19 mouse cellular contexts compared by ENCODE assay signal in the genomic region with DNA sequence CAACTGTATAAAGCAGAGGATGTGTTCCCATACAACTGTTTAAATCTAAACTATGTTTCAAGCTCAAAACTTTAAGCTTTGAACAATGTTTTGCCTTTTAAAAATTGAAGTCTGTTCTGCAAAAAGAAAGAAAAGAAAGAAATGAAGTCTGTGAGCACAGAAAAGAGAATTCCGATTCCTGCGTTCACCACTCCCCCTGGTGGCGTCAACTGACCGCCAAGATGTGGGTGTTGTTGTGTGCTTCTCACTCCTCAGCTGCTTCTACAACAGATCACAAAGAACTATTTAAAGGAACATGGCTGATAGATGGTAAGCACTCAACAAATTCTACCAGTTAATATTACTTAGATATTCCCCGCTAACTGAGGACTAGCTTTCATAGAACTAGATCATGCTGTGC. TPM values are rescaled to one million over a fixed set of nuclear protein-coding genes. Genes with fewer than 3 reads are reported as not detected.
DNase-seq lines count a peak whose midpoint lies in the region; ATAC-seq and TF ChIP-seq lines count a peak whose summit lies in the region.
"Had no signal": no experiment of that assay in that cellular context is flagged by ENCODE, and none has a peak within 500 bp of the region (broad histone marks: within the 10 kb centered on the region; RNA-seq: fewer than 3 reads in every experiment).

No protein-coding gene starts in this region.

- H3K36me3 ChIP-seq in intestine, postnatal 0 days (ENCODE audit: control insufficient read depth, insufficient read depth) = peaks cover 52% of the 10 kb centered on the region
- peaks cover 79% of the 10 kb centered on the region for H3K36me3 ChIP-seq in intestine, embryonic 16.5 days (ENCODE audit: control insufficient read depth, insufficient read depth, low read length)
- H3K36me3 ChIP-seq in lung, embryonic 14.5 days (ENCODE audit: insufficient read depth) = peaks cover 77% of the 10 kb centered on the region
- peaks cover 42% of the 10 kb centered on the region for H3K36me3 ChIP-seq in stomach, postnatal 0 days (ENCODE audit: control insufficient read depth, insufficient read depth, low read length)
- peaks cover 79% of the 10 kb centered on the region for H3K36me3 ChIP-seq in kidney, embryonic 14.5 days (ENCODE audit: control insufficient read depth, insufficient read depth, low read length)

- no peak for DNase-seq in lung, embryonic 14.5 days
- DNase-seq in lung, adult 2 months = no peak
- DNase-seq in R1 (ENCODE audit: low read depth, low spot score) = peak; percentile 49
- no peak for DNase-seq in stomach, postnatal 0 days (ENCODE audit: low spot score)
- DNase-seq in cerebellum, postnatal 4 days (ENCODE audit: low spot score in 2 of 2) = no peak
- DNase-seq: adrenal gland, adult 2 months; adrenal gland, postnatal 25 days; cerebellum, adult 2 months; cerebellum, postnatal 10 days; gastrocnemius, postnatal 36 days; heart, adult 11 months; heart, postnatal 10 days had no signal

- no peak overlapping the region for H3K9ac ChIP-seq in intestine, postnatal 0 days (ENCODE audit: low read depth, low read length)
- H3K9ac ChIP-seq in intestine, embryonic 16.5 days (ENCODE audit: low read depth, low read length) = no peak overlapping the region
- no peak overlapping the region for H3K9ac ChIP-seq in lung, embryonic 14.5 days
- no peak overlapping the region for H3K9ac ChIP-seq in stomach, postnatal 0 days (ENCODE audit: low read length)
- H3K9ac ChIP-seq in kidney, embryonic 14.5 days (ENCODE audit: low read depth, low read length) = no peak overlapping the region
- H3K9ac ChIP-seq: embryonic facial prominence, embryonic 12.5 days; forebrain, embryonic 15.5 days; heart, embryonic 13.5 days; hindbrain, embryonic 14.5 days had no signal

- no peaks in the 10 kb centered on the region for H3K27me3 ChIP-seq in intestine, postnatal 0 days (replicated peaks; ENCODE audit: control insufficient read depth, insufficient read depth, low read length)
- no peaks in the 10 kb centered on the region for H3K27me3 ChIP-seq in intestine, embryonic 16.5 days (replicated peaks; ENCODE audit: control insufficient read depth, insufficient read depth, low read length)
- H3K27me3 ChIP-seq in lung, embryonic 14.5 days (ENCODE audit: insufficient read depth, low read length) = no peaks in the 10 kb centered on the region
- no peaks in the 10 kb centered on the region for H3K27me3 ChIP-seq in stomach, postnatal 0 days (ENCODE audit: control insufficient read depth, insufficient read depth, low read length)
- no peaks in the 10 kb centered on the region for H3K27me3 ChIP-seq in kidney, embryonic 14.5 days (ENCODE audit: control insufficient read depth, insufficient read depth, low read length)
- H3K27me3 ChIP-seq: embryonic facial prominence, embryonic 12.5 days; forebrain, embryonic 15.5 days; heart, embryonic 13.5 days had no signal

- no peaks in the 10 kb centered on the region for H3K4me1 ChIP-seq in intestine, postnatal 0 days (replicated peaks; ENCODE audit: control insufficient read depth, insufficient read depth, low read length)
- peaks cover 5% of the 10 kb centered on the region for H3K4me1 ChIP-seq in intestine, embryonic 16.5 days (ENCODE audit: control insufficient read depth, insufficient read depth, low read length)
- H3K4me1 ChIP-seq in lung, embryonic 14.5 days (ENCODE audit: insufficient read depth) = no peaks in the 10 kb centered on the region
- H3K4me1 ChIP-seq in lung, adult 2 months (ENCODE audit: control insufficient read depth, insufficient read depth, low read length) = no peaks in the 10 kb centered on the region
- no peaks in the 10 kb centered on the region for H3K4me1 ChIP-seq in stomach, postnatal 0 days (replicated peaks; ENCODE audit: control insufficient read depth, insufficient read depth)
- no peaks in the 10 kb centered on the region for H3K4me1 ChIP-seq in kidney, embryonic 14.5 days (ENCODE audit: control insufficient read depth, insufficient read depth, low read length)
- H3K4me1 ChIP-seq: embryonic facial prominence, embryonic 12.5 days had no signal

- no peak for TF ChIP-seq EP300 in stomach, postnatal 0 days (optimal IDR thresholded peaks at IDR 0.05)

- no peak for TF ChIP-seq POLR2A in lung, adult 2 months (IDR thresholded peaks at IDR 0.05; ENCODE audit: borderline replicate concordance, extremely low read depth, low read depth, low read length)

- peaks cover 38% of the 10 kb centered on the region for H3K9me3 ChIP-seq in intestine, postnatal 0 days (ENCODE audit: control insufficient read depth)
- H3K9me3 ChIP-seq in intestine, embryonic 16.5 days (ENCODE audit: control insufficient read depth, low read length) = peaks cover 68% of the 10 kb centered on the region
- H3K9me3 ChIP-seq in lung, embryonic 14.5 days (ENCODE audit: low read depth, low read length) = peaks cover 82% of the 10 kb centered on the region
- H3K9me3 ChIP-seq in stomach, postnatal 0 days (ENCODE audit: control insufficient read depth, low read length) = peaks cover 10% of the 10 kb centered on the region; the same call in 1 of the 2 replicates
- peaks cover 89% of the 10 kb centered on the region for H3K9me3 ChIP-seq in kidney, embryonic 14.5 days (ENCODE audit: control insufficient read depth, low read length)

- no peak overlapping the region for H3K4me2 ChIP-seq in intestine, postnatal 0 days (replicated peaks; ENCODE audit: low read depth)
- H3K4me2 ChIP-seq in intestine, embryonic 16.5 days (ENCODE audit: low read depth, low read length) = no peak overlapping the region
- H3K4me2 ChIP-seq in lung, embryonic 14.5 days = no peak overlapping the region
- H3K4me2 ChIP-seq in stomach, postnatal 0 days (replicated peaks; ENCODE audit: low read depth) = no peak overlapping the region
- H3K4me2 ChIP-seq in kidney, embryonic 14.5 days (replicated peaks; ENCODE audit: low read depth, low read length) = no peak overlapping the region
- H3K4me2 ChIP-seq: embryonic facial prominence, embryonic 12.5 days; forebrain, embryonic 15.5 days; heart, embryonic 13.5 days; hindbrain, embryonic 14.5 days had no signal

- TF ChIP-seq CTCF in intestine, postnatal 0 days (IDR thresholded peaks at IDR 0.05; ENCODE audit: low read depth) = 0 out of 2 replicates have a peak, but pooled peaks have one; percentile 4
- 0 out of 2 replicates have a peak, but pooled peaks have one; percentile 14 for TF ChIP-seq CTCF in lung, embryonic 14.5 days (IDR thresholded peaks at IDR 0.05; ENCODE audit: low read depth)
- no peak for TF ChIP-seq CTCF in lung, adult 2 months (IDR thresholded peaks at IDR 0.05; ENCODE audit: insufficient read depth, low read length)
- TF ChIP-seq CTCF in stomach, postnatal 0 days (IDR thresholded peaks at IDR 0.05; ENCODE audit: low read depth) = peak; percentile 8; the same call in 1 of the 2 replicates

- ATAC-seq in intestine, postnatal 0 days = no peak
- ATAC-seq in intestine, embryonic 16.5 days = no peak
- ATAC-seq in lung, embryonic 14.5 days (ENCODE audit: insufficient read depth) = no peak
- no peak for ATAC-seq in stomach, postnatal 0 days (ENCODE audit: low FRiP score, low TSS enrichment)
- no peak for ATAC-seq in kidney, embryonic 14.5 days (ENCODE audit: low FRiP score, low TSS enrichment)
- ATAC-seq: forebrain, embryonic 15.5 days had no signal

- H3K4me3 ChIP-seq in intestine, postnatal 0 days (ENCODE audit: low read depth, low read length) = no peak overlapping the region
- no peak overlapping the region for H3K4me3 ChIP-seq in intestine, embryonic 16.5 days (ENCODE audit: low read length)
- H3K4me3 ChIP-seq in lung, embryonic 14.5 days (ENCODE audit: low read depth, low read length) = no peak overlapping the region
- H3K4me3 ChIP-seq in lung, adult 2 months (replicated peaks; ENCODE audit: extremely low read depth, low read depth, low read length) = no peak overlapping the region
- no peak overlapping the region for H3K4me3 ChIP-seq in stomach, postnatal 0 days (ENCODE audit: low read depth, low read length)
- no peak overlapping the region for H3K4me3 ChIP-seq in kidney, embryonic 14.5 days (ENCODE audit: low read length)
- H3K4me3 ChIP-seq: embryonic facial prominence, embryonic 12.5 days; forebrain, embryonic 15.5 days; heart, embryonic 13.5 days had no signal

- peak overlapping the region; percentile 11; the same call in 1 of the 2 replicates for H3K27ac ChIP-seq in intestine, postnatal 0 days (ENCODE audit: low read depth, low read length)
- H3K27ac ChIP-seq in intestine, embryonic 16.5 days (ENCODE audit: low read length) = no peak overlapping the region
- no peak overlapping the region for H3K27ac ChIP-seq in lung, embryonic 14.5 days (ENCODE audit: low read depth)
- H3K27ac ChIP-seq in stomach, postnatal 0 days (replicated peaks) = no peak overlapping the region
- H3K27ac ChIP-seq in kidney, embryonic 14.5 days (ENCODE audit: low read depth, low read length) = no peak overlapping the region
- H3K27ac ChIP-seq: embryonic facial prominence, embryonic 12.5 days; forebrain, embryonic 15.5 days; heart, embryonic 13.5 days; hindbrain, embryonic 14.5 days had no signal

- WGBS in intestine, postnatal 0 days = 96% methylated on average over 5 of the region's 5 CpGs
- WGBS in intestine, embryonic 16.5 days = 95% methylated on average over 5 of the region's 5 CpGs
- 98% methylated on average over 5 of the region's 5 CpGs for WGBS in lung, embryonic 14.5 days
- WGBS in lung, adult 2 months = over 99% methylated on average over 5 of the region's 5 CpGs
- 96% methylated on average over 5 of the region's 5 CpGs for WGBS in stomach, postnatal 0 days
- 98% methylated on average over 5 of the region's 5 CpGs for WGBS in kidney, embryonic 14.5 days

RNA-seq across cellular contexts. Expression of gene Zfp146, which starts 6.4 kb away (rescaled TPM):
- polyA plus RNA-seq in intestine, postnatal 0 days (2015; fragmentation: Nextera tagmentation; extraction: Ambion mirVana) = 3.1 and 3.8 TPM in 2 replicates
- 9.2 and 9.7 TPM in 2 replicates for polyA plus RNA-seq in intestine, embryonic 16.5 days (2015; fragmentation: Nextera tagmentation; extraction: Ambion mirVana)
- polyA plus RNA-seq in lung, embryonic 14.5 days (2014; fragmentation: Nextera tagmentation; extraction: Ambion mirVana) = 16.8 and 17.0 TPM in 2 replicates
- 9.5 and 14.8 TPM in 2 replicates for polyA plus RNA-seq in lung, adult 2 months (2012; rRNA removed)
- polyA plus RNA-seq in stomach, postnatal 0 days (2015; fragmentation: Nextera tagmentation; extraction: Ambion mirVana) = 4.2 and 5.4 TPM in 2 replicates
- 20.2 and 23.0 TPM in 2 replicates for polyA plus RNA-seq in kidney, embryonic 14.5 days (2014; fragmentation: Nextera tagmentation; extraction: Ambion mirVana)

RNA-seq across cellular contexts. Expression of gene Cox7a1, which starts 20.8 kb away (rescaled TPM):
- 54.1 and 60.2 TPM in 2 replicates for polyA plus RNA-seq in intestine, postnatal 0 days (2015; fragmentation: Nextera tagmentation; extraction: Ambion mirVana)
- 41.5 and 50.1 TPM in 2 replicates for polyA plus RNA-seq in intestine, embryonic 16.5 days (2015; fragmentation: Nextera tagmentation; extraction: Ambion mirVana)
- 4.5 and 8.0 TPM in 2 replicates for polyA plus RNA-seq in lung, embryonic 14.5 days (2014; fragmentation: Nextera tagmentation; extraction: Ambion mirVana)
- polyA plus RNA-seq in lung, adult 2 months (2012; rRNA removed) = 14.1 and 42.3 TPM in 2 replicates
- polyA plus RNA-seq in stomach, postnatal 0 days (2015; fragmentation: Nextera tagmentation; extraction: Ambion mirVana) = 38.8 and 40.7 TPM in 2 replicates
- 4.5 TPM in 2 replicates for polyA plus RNA-seq in kidney, embryonic 14.5 days (2014; fragmentation: Nextera tagmentation; extraction: Ambion mirVana)

RNA-seq across cellular contexts. Expression of gene Capns1, which starts 35.5 kb away (rescaled TPM):
- 85.5 and 87.1 TPM in 2 replicates for polyA plus RNA-seq in intestine, postnatal 0 days (2015; fragmentation: Nextera tagmentation; extraction: Ambion mirVana)
- polyA plus RNA-seq in intestine, embryonic 16.5 days (2015; fragmentation: Nextera tagmentation; extraction: Ambion mirVana) = 80.2 and 86.9 TPM in 2 replicates
- polyA plus RNA-seq in lung, embryonic 14.5 days (2014; fragmentation: Nextera tagmentation; extraction: Ambion mirVana) = 78.3 and 80.3 TPM in 2 replicates
- polyA plus RNA-seq in lung, adult 2 months (2012; rRNA removed) = 784 and 1,083 TPM in 2 replicates
- 94.5 and 96.8 TPM in 2 replicates for polyA plus RNA-seq in stomach, postnatal 0 days (2015; fragmentation: Nextera tagmentation; extraction: Ambion mirVana)
- 83.1 and 120 TPM in 2 replicates for polyA plus RNA-seq in kidney, embryonic 14.5 days (2014; fragmentation: Nextera tagmentation; extraction: Ambion mirVana)

RNA-seq across cellular contexts. Expression of gene Zfp382, which starts 41.4 kb away (rescaled TPM):
- 1.7 and 2.4 TPM in 2 replicates for polyA plus RNA-seq in intestine, postnatal 0 days (2015; fragmentation: Nextera tagmentation; extraction: Ambion mirVana)
- 5.0 and 6.6 TPM in 2 replicates for polyA plus RNA-seq in intestine, embryonic 16.5 days (2015; fragmentation: Nextera tagmentation; extraction: Ambion mirVana)
- 8.1 and 9.1 TPM in 2 replicates for polyA plus RNA-seq in lung, embryonic 14.5 days (2014; fragmentation: Nextera tagmentation; extraction: Ambion mirVana)
- 0.88 and 1.8 TPM in 2 replicates for polyA plus RNA-seq in lung, adult 2 months (2012; rRNA removed)
- polyA plus RNA-seq in stomach, postnatal 0 days (2015; fragmentation: Nextera tagmentation; extraction: Ambion mirVana) = 2.4 and 3.0 TPM in 2 replicates
- polyA plus RNA-seq in kidney, embryonic 14.5 days (2014; fragmentation: Nextera tagmentation; extraction: Ambion mirVana) = 5.2 and 6.1 TPM in 2 replicates
